8 mouse cellular contexts compared by ENCODE assay signal in the genomic region with DNA sequence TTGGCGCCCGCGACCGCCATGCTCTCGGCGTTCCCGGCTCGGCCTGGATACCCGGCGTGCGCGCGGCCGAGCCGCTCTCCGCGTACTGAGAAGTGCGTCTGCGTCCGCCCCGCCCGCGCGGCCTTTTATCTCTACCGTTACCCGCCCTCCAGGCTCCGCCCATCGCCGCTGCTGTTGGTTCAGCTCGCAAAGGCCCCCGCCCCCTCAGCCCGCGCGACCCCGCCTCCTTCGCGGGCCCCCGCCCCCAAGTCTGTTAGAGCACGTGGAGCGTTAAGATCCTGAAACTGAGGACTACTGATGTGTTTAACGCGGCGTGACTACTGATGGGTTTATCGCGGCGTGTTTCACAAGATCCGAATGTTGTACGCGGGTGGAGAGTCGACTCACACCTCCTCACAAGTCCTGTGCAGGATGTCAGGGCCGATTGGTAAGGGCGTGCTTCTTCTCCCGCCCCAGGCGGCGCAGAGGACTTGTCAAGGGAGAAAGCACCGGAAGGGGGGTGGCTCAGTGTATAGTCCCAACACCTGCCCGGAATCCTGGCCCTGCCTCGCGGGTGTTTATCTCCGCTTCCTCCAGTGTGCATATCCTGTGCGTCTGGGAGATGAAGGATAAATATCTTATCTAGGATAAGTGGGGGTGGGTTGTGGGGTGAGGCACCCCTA. TPM values are rescaled to one million over a fixed set of nuclear protein-coding genes. Genes with fewer than 3 reads are reported as not detected.
A peak's percentile ranks its signal among the peaks of the same experiment; 100 is the strongest.
DNase-seq lines count a peak whose midpoint lies in the region; ATAC-seq and TF ChIP-seq lines count a peak whose summit lies in the region.

Slc7a5 (minus strand) TSS at position 108 of the 662 bp plus-strand sequence.

- peak within 1 kb of the TSS; percentile 80 for H3K9ac ChIP-seq in forebrain, embryonic 13.5 days
- H3K9ac ChIP-seq in liver, postnatal 0 days (replicated peaks), result peak within 1 kb of the TSS; percentile 83
- peak within 1 kb of the TSS; percentile 68 for H3K9ac ChIP-seq in neural tube, embryonic 14.5 days (replicated peaks; ENCODE audit: low read depth, low read length)

- peak; percentile 93 for ATAC-seq in forebrain, embryonic 13.5 days
- ATAC-seq in liver, postnatal 0 days, result peak; percentile 95
- peak; percentile 91 for ATAC-seq in neural tube, embryonic 14.5 days (ENCODE audit: low read depth)

- H3K36me3 ChIP-seq in E14TG2a.4 (ENCODE audit: insufficient read depth, low read length), result peaks cover 36% of the 10 kb centered on the region
- H3K36me3 ChIP-seq in forebrain, embryonic 13.5 days (ENCODE audit: poor library complexity, severe bottlenecking), result no peaks in the 10 kb centered on the region
- no peaks in the 10 kb centered on the region for H3K36me3 ChIP-seq in liver, postnatal 0 days (replicated peaks; ENCODE audit: insufficient read depth, low read length)
- no peaks in the 10 kb centered on the region for H3K36me3 ChIP-seq in neural tube, embryonic 14.5 days (ENCODE audit: control insufficient read depth, insufficient read depth, low read length)

- H3K27ac ChIP-seq in forebrain, embryonic 13.5 days, result no peak within 1 kb of the TSS
- H3K27ac ChIP-seq in liver, postnatal 0 days (ENCODE audit: low read depth), result peak within 1 kb of the TSS; percentile 44
- H3K27ac ChIP-seq in neural tube, embryonic 14.5 days (ENCODE audit: low read depth, low read length), result peak within 1 kb of the TSS; percentile 4; the same call in 1 of the 2 replicates

- no peaks in the 10 kb centered on the region for H3K27me3 ChIP-seq in E14TG2a.4 (ENCODE audit: insufficient read depth, low read length)
- peaks cover 8% of the 10 kb centered on the region; the same call in 1 of the 2 replicates for H3K27me3 ChIP-seq in forebrain, embryonic 13.5 days
- H3K27me3 ChIP-seq in liver, postnatal 0 days (ENCODE audit: insufficient read depth, low read length), result no peaks in the 10 kb centered on the region
- no peaks in the 10 kb centered on the region for H3K27me3 ChIP-seq in neural tube, embryonic 14.5 days (ENCODE audit: control insufficient read depth, insufficient read depth, low read length)

- no peak for TF ChIP-seq EP300 in liver, postnatal 0 days (IDR thresholded peaks at IDR 0.05; ENCODE audit: low read depth)

- DNase-seq in c-Kit-positive CD71-positive TER-119-positive erythroid progenitor cells, embryonic 14.5 days (ENCODE audit: low spot score), result peak; percentile 95
- DNase-seq in heart, postnatal 10 days, result peak; percentile 97
- peak; percentile 71 for DNase-seq in large intestine, adult 2 months (ENCODE audit: low read depth, low spot score)
- peak; percentile 99 for DNase-seq in liver, postnatal 0 days
- peak; percentile 100 for DNase-seq in testis, postnatal 10 days (ENCODE audit: low spot score)

- under 1% methylated on average over 60 of the region's 61 CpGs for WGBS in forebrain, embryonic 13.5 days
- under 1% methylated on average over 61 of the region's 61 CpGs for WGBS in large intestine, adult 2 months
- under 1% methylated on average over 60 of the region's 61 CpGs for WGBS in liver, postnatal 0 days (ENCODE audit: insufficient replicate concordance)
- WGBS in neural tube, embryonic 14.5 days, result under 1% methylated on average over 61 of the region's 61 CpGs

- peaks cover 64% of the 10 kb centered on the region for H3K4me1 ChIP-seq in E14TG2a.4 (replicated peaks; ENCODE audit: low read depth, low read length)
- peaks cover 34% of the 10 kb centered on the region for H3K4me1 ChIP-seq in forebrain, embryonic 13.5 days
- H3K4me1 ChIP-seq in liver, postnatal 0 days (ENCODE audit: insufficient read depth), result peaks cover 28% of the 10 kb centered on the region
- H3K4me1 ChIP-seq in neural tube, embryonic 14.5 days (ENCODE audit: control insufficient read depth, insufficient read depth, low read length), result peaks cover 17% of the 10 kb centered on the region

- no peak for TF ChIP-seq CTCF in E14TG2a.4 (conservative IDR thresholded peaks at IDR 0.05; ENCODE audit: low read length)
- TF ChIP-seq CTCF in liver, postnatal 0 days (IDR thresholded peaks at IDR 0.05; ENCODE audit: low read depth), result no peak

- H3K4me3 ChIP-seq in E14TG2a.4 (replicated peaks; ENCODE audit: low read length), result peak within 1 kb of the TSS; percentile 94
- peak within 1 kb of the TSS; percentile 79 for H3K4me3 ChIP-seq in forebrain, embryonic 13.5 days
- H3K4me3 ChIP-seq in liver, postnatal 0 days (ENCODE audit: low read depth, low read length), result peak within 1 kb of the TSS; percentile 97
- peak within 1 kb of the TSS; percentile 44 for H3K4me3 ChIP-seq in neural tube, embryonic 14.5 days (ENCODE audit: low read depth, low read length)

- peak within 1 kb of the TSS; percentile 95 for H3K4me2 ChIP-seq in forebrain, embryonic 13.5 days
- H3K4me2 ChIP-seq in liver, postnatal 0 days (ENCODE audit: low read depth, low read length), result peak within 1 kb of the TSS; percentile 99
- H3K4me2 ChIP-seq in neural tube, embryonic 14.5 days (ENCODE audit: low read depth, low read length), result peak within 1 kb of the TSS; percentile 89

- H3K9me3 ChIP-seq in E14TG2a.4 (ENCODE audit: low read length), result no peaks in the 10 kb centered on the region
- H3K9me3 ChIP-seq in forebrain, embryonic 13.5 days (replicated peaks), result no peaks in the 10 kb centered on the region
- H3K9me3 ChIP-seq in liver, postnatal 0 days (ENCODE audit: low read length), result no peaks in the 10 kb centered on the region
- no peaks in the 10 kb centered on the region for H3K9me3 ChIP-seq in neural tube, embryonic 14.5 days (ENCODE audit: control insufficient read depth, low read length)

- intact Hi-C loops in heart, postnatal 10 days (cut with DNase I), result loop anchor here (2.0 kb wide), 1 partner anchor 17 kb away; no protein-coding TSS in a partner anchor

RNA-seq across cellular contexts. Expression of gene Slc7a5, which starts in this region (rescaled TPM):
- polyA plus RNA-seq in forebrain, embryonic 13.5 days (2015; fragmentation: Nextera tagmentation; extraction: Ambion mirVana), result 28.1 and 30.6 TPM in 2 replicates
- 10 to 100 TPM in 1 of 2 experiments, 1 to 10 TPM in 1; 8.6 to 11.3 TPM for total RNA-seq in heart, postnatal 10 days (2021)
- 16.8 and 19.3 TPM in 2 replicates for polyA plus RNA-seq in large intestine, adult 2 months (2012; rRNA removed)
- polyA plus RNA-seq in liver, postnatal 0 days (2015; fragmentation: Nextera tagmentation; extraction: Ambion mirVana), result 10.5 and 10.8 TPM in 2 replicates
- 38.1 and 50.7 TPM in 2 replicates for polyA plus RNA-seq in neural tube, embryonic 14.5 days (2014; fragmentation: Nextera tagmentation; extraction: Ambion mirVana)

Comparison
In these comparisons a context has a peak if more than half of its experiments do, and no peak if none do; other contexts are left out.
1. H3K4me3 ChIP-seq: peak in every context shown above with its lines; median percentile 97 in liver, postnatal 0 days; 94 in E14TG2a.4; 79 in forebrain, embryonic 13.5 days; 44 in neural tube, embryonic 14.5 days.